Mouse (Mus musculus) embryonic stem cell, embryonic (primary cell): ENCODE measurements around the gene Pbx1.

Experiments
- CTCF ChIA-PET, 4 experiments: fragments of 300-600 bp in 2 of 4; fragments of 350-600 bp in 2 of 4; sonication (Branson Sonifier 250); formaldehyde crosslinking; loops; one replicate each; lab custom pipeline; 2022; ENCODE audit warnings: inconsistent platforms in 2 of 4; lab: Charles Lee
- POLR2A ChIA-PET, 4 experiments: fragments of 300-600 bp in 2 of 4; fragments of 350-600 bp in 2 of 4; sonication (Branson Sonifier 250); formaldehyde crosslinking; loops; one replicate each; lab custom pipeline; 2022; ENCODE audit warnings: antibody characterized with exemption in 4 of 4, inconsistent platforms in 1 of 4; lab: Charles Lee

The Pbx1 gene

DNA sequence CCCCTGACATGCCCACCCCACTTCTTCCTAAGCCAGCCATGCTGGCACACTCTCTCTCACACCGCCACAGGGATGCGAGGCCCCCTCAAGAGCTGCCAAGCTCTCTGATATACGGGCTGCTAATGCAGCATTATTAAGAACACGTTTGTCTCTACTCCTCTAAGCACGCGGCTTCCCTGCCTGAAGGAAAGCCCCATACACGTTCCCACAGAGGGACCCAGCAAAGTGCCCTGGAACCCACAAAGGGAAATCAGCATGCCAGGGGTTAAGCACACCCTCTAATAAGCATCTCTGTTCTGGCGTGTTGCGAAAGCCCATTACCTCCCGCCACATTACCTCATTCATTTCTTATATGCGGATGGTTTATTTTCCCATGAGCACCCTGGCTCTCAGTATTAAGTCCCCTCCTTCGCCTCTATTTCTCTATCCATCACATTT is 132.1 kb downstream of the Pbx1 start:
- CTCF ChIA-PET: interaction anchor here in 2 of 4 experiments (1.0 to 1.1 kb wide), 2 partner anchors 8 to 79 kb away, joined by 3 read pairs; no protein-coding TSS in a partner anchor
- POLR2A ChIA-PET: no interaction called here

DNA sequence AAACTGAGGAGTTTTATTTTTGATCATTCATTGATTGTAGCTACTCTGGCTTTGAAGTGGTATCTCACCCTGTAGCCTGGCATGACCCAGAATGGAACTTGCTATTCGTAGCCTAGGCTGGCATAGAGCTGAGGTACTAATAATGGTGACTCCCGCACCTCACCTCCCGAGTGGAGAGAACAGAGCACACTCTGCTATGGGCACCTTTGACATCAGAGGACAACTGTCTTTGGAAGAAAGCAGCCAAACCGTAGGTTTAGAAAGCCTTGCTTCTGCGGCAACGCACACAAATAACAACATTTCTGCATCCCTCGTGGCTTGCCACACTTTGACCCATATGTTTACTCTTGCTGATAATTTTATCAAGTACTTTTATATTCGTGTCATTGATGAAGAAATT is 132.9 kb downstream of the Pbx1 start:
- POLR2A ChIA-PET: no interaction called here
- CTCF ChIA-PET: interaction anchor here in 1 of 4 experiments (1.1 kb wide), 1 partner anchor 78 kb away, joined by 3 read pairs; no protein-coding TSS in a partner anchor

DNA sequence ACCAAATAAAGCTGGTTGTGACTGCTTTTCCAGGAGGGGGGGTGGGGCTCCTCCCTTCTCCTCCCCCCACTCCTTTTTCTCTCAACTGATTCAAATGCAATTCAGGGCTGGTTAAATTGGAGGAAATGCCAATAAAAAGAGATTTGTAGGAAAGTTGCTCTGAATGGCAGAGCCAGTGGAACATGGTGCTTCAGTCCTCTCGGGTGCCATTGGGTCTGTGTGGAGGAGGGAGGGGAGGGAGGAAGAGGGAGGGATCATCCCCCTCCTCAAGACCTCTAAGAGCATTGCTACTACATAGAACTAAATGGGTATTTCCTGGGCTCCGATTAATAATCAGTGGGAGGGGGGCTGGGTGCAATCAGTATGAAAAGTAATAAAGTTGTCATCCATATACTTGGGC is 135.8 kb downstream of the Pbx1 start:
- CTCF ChIA-PET: no interaction called here

DNA sequence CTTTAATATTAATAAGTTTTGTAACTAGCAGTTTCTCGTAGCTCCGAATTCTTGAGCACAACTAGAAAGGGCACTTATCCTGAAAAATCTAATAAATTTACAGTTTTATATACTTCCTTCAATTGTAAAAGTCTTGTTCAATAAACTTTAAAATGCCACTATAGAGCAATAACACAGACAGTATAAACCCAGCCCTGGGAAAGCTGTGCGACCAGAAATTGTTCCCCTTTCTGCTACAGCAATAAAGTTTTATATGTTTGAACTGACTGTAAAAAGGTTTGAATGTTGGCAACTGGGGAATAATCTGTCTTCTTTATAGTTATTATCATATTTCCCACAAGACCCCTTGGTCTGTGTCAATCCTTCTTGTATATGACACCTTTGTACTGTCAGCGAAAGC is 136.3 kb downstream of the Pbx1 start:
- CTCF ChIA-PET: no interaction called here
- POLR2A ChIA-PET: no interaction called here

More for the DNA sequence above, 135.8 kb downstream of the Pbx1 start:
- POLR2A ChIA-PET: no interaction called here

DNA sequence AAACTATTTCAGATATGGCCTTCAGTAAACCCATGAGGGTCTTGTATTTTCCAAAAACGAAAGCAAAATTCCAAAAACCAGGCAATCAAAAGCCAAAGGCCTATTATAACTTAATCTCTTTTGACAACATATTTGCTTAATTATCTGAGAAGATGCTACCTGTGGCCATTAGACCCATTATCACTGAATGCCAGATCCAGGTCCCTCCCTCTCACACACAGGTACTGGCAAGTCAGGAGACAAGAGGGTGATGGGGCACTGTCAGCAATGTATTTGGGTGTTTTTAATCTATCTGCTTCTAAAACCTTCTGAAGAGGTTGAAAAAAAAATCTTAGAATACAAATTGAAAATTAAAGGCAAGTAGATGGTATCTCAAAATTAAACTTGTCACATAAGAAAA is 138.4 kb downstream of the Pbx1 start:
- POLR2A ChIA-PET: interaction anchor here in 1 of 4 experiments (0.6 kb wide), 1 partner anchor 10 kb away, joined by 4 read pairs; no protein-coding TSS in a partner anchor
- CTCF ChIA-PET: no interaction called here

DNA sequence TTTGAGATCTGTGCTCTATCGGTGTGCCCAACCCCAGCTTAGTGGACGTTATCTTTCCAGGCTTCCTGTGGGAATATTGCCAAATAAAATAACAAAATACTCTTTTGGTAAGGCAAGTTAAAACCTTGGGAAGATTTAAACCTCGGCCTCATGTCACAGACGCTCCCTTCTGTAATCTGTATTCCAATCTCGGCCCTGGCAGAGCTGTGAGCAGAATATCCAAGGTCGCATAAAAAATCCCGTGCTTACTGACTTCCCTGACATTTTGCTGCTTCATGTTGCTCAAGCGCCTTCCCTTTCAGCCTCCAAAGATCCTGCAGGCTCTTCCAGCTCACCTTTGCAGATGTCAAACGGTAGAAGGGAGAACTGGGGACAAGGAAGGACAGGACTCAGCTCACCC is 140.0 kb downstream of the Pbx1 start:
- ChIA-PET CTCF (interaction anchor here in 1 of 4 experiments (0.8 to 1.2 kb wide), 2 partner anchors 8 to 78 kb away, joined by 3 read pairs; no protein-coding TSS in a partner anchor), POLR2A (interaction anchor here in 1 of 4 experiments (1.0 kb wide), 1 partner anchor 14 kb away, joined by 3 read pairs; no protein-coding TSS in a partner anchor)

DNA sequence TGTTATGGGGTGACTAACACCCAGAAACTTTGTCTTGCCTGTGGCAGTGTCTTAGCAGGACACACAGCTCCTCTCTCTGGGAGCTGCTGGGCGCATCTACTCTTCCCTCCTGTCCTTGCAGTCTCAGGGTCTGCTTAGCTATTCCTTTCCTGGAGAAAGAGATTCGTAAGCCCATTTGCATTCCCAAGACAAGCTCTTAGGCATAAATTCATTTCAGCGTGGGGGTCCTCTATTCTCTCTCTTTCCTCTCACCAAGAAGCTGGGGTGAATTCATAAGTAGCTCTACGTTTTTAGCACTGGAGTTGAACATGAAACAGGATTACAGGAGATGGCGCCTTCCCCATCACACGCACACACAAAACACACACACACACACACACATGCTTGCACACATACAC is 140.4 kb downstream of the Pbx1 start:
- CTCF ChIA-PET: interaction anchor here in 2 of 4 experiments (0.6 to 1.2 kb wide), 3 partner anchors 9 to 398 kb away, joined by 3 read pairs; no protein-coding TSS in a partner anchor
- POLR2A ChIA-PET: interaction anchor here in 1 of 4 experiments (1.0 kb wide), 1 partner anchor 15 kb away, joined by 3 read pairs; no protein-coding TSS in a partner anchor

DNA sequence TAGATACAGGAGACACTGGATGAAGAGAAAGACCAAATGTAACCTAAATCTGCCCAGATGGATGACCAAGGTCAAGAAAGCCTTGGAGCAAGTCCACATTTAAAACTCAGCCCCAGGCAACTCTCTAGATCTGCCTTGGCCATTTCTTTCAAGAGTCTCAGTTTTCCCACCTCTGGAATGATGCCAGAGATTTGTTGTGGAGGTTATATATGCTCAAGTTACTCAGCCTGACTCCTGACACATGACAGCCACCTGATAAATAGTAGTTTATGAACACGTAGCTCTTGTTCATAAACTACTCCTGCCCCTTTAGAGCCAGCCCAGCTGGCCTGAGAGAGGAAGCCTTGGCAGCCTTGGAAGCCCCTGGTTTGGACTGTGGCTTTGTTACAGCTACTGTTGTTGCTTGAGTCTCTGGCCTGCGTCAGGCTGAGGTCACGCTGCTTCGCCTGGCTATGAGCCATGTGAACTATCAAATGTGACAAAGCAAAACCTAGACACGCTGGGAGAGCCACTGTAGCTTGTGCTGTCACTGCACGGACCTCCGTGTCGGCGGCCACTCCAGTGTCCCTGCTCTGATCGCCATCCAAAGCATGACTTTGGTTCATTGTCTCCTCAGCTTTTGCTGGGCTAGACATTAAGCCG is 140.9 kb downstream of the Pbx1 start:
- ChIA-PET CTCF (interaction anchor here in 2 of 4 experiments (0.6 to 1.2 kb wide), 3 partner anchors 9 to 397 kb away, joined by 3 read pairs; no protein-coding TSS in a partner anchor), POLR2A (interaction anchor here in 1 of 4 experiments (1.0 to 1.1 kb wide), 2 partner anchors 10 to 15 kb away, joined by 3 read pairs; no protein-coding TSS in a partner anchor)

DNA sequence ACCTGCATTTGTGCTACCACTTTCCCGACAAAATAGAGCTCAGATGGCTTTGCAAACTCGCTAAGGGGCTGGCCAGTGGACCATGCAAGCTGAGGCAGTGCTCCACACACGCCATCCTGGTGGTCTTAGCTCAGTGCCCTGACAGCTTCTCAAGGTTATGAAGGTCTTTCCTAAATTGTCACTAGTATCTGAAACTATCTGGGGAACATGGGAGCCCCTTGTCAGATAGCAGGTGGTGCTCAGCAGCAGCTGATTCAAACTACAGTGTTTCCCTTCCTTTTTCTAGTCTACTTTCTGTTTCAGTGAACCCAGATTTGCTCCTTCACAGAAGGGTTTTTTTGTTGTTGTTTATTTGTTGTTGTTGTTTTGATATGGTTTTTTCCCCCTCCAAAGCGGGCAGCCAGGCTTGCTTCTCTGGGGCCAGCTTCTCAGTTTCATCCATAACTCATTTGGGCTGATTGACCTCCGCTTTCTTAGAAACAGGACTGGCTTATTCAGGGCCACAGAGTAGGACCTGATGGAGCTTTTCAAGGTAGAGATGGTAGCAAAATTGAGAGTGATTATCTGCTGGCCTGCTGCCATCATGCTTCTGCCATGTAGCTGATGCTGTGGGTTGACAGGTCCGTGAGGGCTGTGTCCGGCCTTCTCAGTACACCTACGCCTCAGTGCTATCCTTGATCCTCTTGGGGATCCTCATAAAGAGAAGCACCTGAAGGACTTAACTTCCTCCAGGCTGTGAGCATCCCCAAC is 141.7 kb downstream of the Pbx1 start:
- POLR2A ChIA-PET: interaction anchor here in 1 of 4 experiments (1.1 kb wide), 1 partner anchor 9 kb away, joined by 3 read pairs; no protein-coding TSS in a partner anchor
- CTCF ChIA-PET: no interaction called here

DNA sequence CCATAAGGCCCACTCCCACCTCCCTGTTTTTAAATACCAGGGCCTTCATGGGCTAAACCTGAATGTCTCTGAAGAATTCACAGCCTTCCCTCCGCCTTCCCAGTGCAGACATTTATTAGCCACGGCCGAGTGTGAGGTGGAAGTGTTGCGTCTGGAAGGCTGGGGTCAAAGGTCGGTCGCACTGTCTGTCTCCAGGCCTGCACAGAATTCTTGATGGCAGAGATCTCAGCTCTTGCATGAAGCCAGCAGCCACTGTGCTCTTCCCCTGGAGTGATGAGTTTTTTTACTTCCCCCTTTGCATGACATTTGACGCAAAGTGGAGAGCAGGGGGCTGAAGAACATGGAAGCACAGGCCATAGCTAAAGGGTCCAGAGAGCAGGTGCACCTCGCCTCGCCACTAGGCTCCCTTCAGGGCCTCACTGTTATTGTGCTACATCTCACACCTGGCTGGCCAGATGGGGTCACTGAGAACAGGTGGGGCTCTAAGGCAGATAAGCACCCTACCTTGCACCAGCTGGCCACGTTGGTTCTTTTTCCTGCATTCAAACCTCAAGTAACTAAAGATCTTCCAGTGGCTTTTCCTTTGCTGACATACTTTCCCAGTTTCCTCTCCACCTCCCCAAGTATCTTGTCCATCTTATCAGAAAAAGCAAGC is 143.1 kb downstream of the Pbx1 start:
- ChIA-PET CTCF (no interaction called here), POLR2A (no interaction called here)

DNA sequence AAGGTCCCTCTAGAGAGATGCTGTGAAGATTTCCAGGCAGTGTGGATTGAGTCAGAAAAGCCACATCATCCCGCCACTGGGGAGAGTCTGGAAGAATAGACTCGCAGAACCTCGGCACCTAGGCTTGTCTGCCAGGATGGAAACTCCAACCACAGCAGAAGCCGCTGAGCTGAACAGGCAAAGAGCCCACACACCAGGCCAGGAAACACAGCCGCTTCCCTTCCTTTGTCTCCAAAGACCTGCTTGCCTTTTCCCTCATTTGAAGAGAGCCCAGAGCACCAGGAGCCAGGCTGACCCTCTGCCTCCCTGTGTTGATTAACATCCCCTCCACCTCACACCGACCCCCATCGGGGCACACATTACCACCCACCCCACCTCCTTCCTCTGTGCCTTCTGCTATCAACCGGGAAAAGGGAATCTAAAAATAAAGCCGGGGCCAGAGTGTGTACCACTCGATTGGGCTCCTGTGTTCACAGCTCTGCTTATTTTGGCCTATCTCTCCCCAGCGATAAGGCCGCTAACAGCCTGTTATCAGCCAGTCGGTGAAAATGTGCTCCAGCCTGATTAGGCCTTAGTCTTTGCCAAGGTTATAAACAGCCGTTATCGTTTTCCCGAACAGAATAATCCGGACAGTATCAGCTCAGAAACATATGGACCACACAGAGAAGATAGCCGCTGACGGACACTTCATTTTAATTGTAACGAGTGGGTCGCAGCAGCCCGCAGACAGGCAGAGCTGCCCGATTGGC is 144.1 kb downstream of the Pbx1 start:
- POLR2A ChIA-PET: no interaction called here
- CTCF ChIA-PET: interaction anchor here in 1 of 4 experiments (1.5 kb wide), 1 partner anchor 74 kb away, joined by 3 read pairs; no protein-coding TSS in a partner anchor

DNA sequence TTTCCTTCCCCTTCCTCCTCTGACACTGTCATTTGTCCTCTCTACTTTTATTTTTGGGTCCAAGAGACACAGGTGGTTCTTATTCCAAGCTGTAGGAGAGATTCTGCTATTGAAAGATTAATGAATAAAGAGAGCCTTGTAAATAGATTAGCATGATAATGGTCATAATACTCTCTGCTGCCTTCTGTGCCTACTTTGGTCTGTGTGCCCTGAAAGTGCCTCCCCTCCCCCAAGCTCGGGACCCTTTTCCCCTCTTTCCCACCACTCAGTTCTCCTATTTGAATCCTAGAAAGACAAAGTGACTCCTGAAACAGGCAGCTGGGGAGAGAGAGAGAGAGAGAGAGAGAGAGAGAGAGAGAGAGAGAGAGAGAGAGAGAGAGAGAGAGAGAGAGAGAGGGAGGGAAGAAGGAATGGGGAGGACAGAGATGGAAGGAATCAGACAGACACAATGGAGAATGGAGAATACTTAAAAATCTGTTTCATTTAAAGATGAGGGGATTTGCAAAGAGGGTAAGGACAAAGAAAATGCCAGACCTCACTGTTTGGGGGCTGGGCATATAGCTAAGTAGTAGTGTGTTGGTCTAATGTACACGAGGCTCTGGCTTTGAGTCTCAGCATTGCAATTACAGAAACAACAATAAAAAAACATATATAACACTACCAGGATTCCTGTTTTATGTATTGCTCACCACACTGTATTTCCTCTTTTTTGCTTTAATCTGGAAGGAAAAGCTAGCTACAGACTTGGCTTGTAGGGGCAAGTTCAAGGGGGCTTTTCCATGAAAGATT is 145.0 kb downstream of the Pbx1 start:
- ChIA-PET CTCF (interaction anchor here in 1 of 4 experiments (1.5 kb wide), 1 partner anchor 73 kb away, joined by 3 read pairs; no protein-coding TSS in a partner anchor), POLR2A (interaction anchor here in 1 of 4 experiments (0.7 kb wide), 1 partner anchor 411 kb away, joined by 3 read pairs; no protein-coding TSS in a partner anchor)

DNA sequence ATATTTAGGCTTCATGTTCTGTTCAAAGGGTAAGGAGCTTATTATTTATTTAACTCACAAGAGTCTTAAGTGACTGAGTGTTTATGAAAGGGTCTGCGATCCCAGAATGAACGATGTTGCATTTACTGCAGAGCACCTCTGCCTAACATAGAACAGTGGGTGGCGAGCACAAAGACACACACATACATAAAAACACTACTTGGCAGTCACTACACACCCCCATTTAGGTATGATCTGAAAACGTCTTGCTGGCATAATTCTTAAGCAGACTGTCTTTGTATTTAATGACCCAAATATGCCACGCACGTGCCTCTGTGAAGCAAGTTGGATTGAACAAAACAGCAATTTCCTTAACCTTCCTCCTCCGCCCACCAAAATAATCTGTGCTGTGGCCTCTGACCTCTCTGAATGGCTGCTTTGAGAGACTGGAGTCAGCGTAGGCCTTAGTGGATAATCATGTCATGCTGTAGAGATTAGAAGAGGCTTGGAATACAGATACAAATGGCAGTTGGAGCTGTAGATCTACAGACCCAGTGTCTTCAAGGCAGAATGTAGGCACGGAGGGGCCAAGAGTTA is 147.4 kb downstream of the Pbx1 start:
- CTCF ChIA-PET: no interaction called here

DNA sequence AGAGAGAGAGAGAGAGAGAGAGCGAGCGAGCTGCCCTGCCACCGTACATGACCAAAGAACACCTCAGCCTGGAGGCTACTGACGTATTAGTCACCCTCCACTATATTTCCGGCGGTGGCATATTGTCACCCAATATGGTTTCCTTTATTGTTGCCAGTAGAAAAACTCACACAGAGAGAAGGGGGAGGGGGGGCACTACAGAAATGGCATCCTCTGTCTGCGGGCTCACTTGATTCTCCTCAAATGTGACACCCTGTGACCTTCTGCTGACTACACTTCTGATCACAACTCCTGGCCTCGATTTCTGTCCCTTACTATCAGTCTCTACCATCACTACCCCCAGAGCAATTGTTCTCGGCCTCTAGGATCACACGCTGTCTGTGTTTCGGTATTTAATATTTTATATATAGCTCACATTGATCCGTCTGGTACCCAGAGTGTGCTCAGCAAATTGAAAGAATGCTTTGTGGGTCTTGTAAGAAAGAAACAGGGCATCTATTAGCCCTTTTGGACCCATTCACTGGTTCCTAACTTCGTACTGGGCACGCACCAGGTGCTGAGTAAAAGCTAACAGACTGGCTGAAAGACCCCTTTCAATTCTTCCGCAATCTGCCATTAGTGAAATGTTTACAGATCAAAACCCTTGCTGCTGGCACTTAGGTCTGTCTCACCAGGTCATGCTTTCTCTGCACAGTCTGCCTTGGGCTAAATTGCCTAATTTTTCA is 148.1 kb downstream of the Pbx1 start:
- ChIA-PET POLR2A (interaction anchor here in 1 of 4 experiments (0.6 kb wide), 1 partner anchor 9 kb away, joined by 4 read pairs; no protein-coding TSS in a partner anchor), CTCF (no interaction called here)

More for the DNA sequence above, 147.4 kb downstream of the Pbx1 start:
- POLR2A ChIA-PET: interaction anchor here in 1 of 4 experiments (0.5 kb wide), 1 partner anchor 73 kb away, joined by 3 read pairs; no protein-coding TSS in a partner anchor

DNA sequence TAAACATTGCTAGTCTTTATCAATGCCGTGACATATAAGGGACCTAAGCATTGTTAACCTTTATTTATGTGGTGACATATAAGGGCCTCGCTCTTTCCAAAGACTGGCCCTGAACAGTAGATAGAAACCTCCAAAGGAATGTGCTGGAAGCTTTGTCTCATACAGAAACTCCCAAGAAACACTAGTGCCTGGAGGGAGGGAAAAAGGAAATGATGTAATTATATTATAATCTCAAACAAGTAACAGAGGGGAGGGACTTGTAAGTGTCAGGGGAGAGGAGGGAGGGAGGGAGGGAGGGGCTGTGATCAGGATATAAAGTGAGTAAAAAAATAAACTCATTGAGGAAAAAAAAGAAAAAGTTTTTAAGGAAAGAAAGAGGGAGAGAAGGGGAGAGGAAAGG is 148.6 kb downstream of the Pbx1 start:
- ChIA-PET CTCF (no interaction called here), POLR2A (interaction anchor here in 1 of 4 experiments (0.6 kb wide), 1 partner anchor 10 kb away, joined by 4 read pairs; no protein-coding TSS in a partner anchor)

DNA sequence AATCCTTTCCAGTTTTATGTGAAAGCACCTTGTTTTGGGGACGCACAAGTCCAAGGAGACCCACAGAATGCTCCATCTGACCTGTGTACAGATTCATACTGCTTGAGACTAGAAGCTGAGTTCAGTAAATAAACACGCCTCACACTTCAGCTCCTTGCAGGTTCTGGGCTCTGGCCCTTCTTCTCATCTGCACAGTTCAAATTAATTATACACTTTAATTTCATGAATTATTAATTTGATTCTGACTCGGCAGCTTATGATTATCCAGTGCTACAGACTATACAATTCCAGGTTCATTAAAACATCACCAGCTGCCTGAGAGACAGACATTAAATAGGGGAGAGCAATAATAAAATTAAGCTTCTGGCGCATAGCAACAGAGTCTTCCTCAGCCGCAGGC is 156.4 kb downstream of the Pbx1 start:
- CTCF ChIA-PET: no interaction called here
- POLR2A ChIA-PET: no interaction called here
